Mouse (Mus musculus) layer of hippocampus, adult 8-10 months (tissue): ENCODE measurements at regions not wholly inside any gene's neighbourhood (a gene's known extent, or its start where the extent isn't known, plus 50 kb on each side); places are given as distances from the start of the nearest gene placed in this dataset.
A peak's percentile ranks its signal among the peaks of the same experiment; 100 is the strongest.
"Not testable (repeated sequence)": the region's sequence is repeated elsewhere in the genome, so short reads cannot be mapped to it uniquely, and the experiment has no call there.

Experiments used
- DNase-seq, 2 experiments: peaks; one replicate each; pipeline ENCODE4 v3.0.0; 2022; ENCODE audit warnings: low spot score in 2 of 2

- DNase-seq, result no peak
These were observed 50.7 kb downstream of the H2al2a start for GRCm38 (mm10) chr2:17946047-17946446.

GRCm38 (mm10) chr2:17945369-17945915 lies 51.3 kb downstream of the H2al2a start:
- no peak for DNase-seq

- DNase-seq, result no peak
These were observed 53.3 kb downstream of the H2al2a start for GRCm38 (mm10) chr2:17943506-17943905.

- no peak for DNase-seq
These were observed 54.0 kb downstream of the H2al2a start for GRCm38 (mm10) chr2:17942528-17943387.

DNA sequence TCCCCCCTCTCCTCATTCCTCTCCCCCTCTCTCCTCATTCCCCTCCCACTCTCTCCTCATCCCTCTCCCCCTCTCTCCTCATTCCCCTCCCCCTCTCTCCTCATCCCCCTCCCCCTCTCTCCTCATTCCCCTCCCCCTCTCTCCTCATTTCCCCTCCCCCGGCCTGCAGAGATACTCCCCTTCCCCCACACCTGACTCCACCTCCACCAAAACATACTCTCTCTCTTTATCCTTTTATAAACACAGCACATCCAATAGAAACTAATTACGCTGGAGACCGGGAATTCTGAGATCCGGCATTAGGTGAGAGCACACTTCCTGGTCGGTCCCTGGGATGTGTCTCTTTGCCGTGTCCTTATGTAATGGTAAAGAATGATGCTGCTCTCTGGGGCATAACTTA lies 54.8 kb downstream of the H2al2a start:
- DNase-seq, result no peak

GRCm38 (mm10) chr2:17939857-17940848 lies 56.6 kb downstream of the H2al2a start:
- DNase-seq, result not testable (repeated sequence)

GRCm38 (mm10) chr2:17939183-17939856 lies 57.4 kb downstream of the H2al2a start:
- no peak for DNase-seq

GRCm38 (mm10) chr2:17936527-17937139 lies 60.1 kb downstream of the H2al2a start:
- DNase-seq, result no peak

DNA sequence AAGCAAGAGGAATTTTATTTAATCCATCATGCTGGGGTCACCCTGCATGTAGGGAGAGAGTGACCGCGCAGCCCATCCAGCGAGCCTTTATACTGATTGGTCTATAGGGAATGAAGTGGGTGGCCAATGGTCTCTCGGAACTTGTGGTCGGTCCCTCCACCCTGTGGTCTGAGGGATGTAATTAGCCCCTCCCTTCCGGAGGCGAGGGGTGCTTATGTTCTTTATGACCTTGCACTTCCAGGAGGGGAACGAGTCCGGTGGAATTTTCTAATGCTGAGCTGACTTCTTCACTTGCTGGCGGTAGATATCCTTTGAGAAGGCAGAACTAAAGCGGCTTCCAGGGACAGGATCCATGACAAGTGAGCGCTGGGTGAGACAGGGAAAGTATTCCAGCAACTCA lies 60.8 kb downstream of the H2al2a start:
- DNase-seq, result no peak

DNA sequence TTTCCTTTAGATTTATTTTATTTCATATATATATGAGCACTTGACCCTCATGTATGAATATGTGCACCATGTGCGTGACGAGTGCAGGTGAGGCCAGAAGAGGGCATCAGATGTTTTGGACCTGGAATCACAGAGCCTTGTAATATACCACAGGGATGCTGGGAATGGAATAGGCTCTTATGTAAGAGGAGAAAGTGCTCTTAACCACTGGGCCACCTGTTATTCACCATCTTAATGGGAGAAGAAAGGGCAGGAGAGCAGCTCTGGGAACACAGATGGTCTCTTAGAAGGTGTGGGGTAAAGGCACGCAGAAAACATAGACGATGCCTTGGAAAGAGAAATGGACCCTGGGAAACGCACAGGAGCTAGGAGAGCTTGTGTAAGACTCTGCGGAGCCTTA lies 61.3 kb downstream of the H2al2a start:
- DNase-seq, result no peak

- DNase-seq, result no peak
These were observed 62.1 kb downstream of the H2al2a start for GRCm38 (mm10) chr2:17934610-17935009.

GRCm38 (mm10) chr2:17932932-17933790 lies 63.6 kb downstream of the H2al2a start:
- no peak for DNase-seq

DNA sequence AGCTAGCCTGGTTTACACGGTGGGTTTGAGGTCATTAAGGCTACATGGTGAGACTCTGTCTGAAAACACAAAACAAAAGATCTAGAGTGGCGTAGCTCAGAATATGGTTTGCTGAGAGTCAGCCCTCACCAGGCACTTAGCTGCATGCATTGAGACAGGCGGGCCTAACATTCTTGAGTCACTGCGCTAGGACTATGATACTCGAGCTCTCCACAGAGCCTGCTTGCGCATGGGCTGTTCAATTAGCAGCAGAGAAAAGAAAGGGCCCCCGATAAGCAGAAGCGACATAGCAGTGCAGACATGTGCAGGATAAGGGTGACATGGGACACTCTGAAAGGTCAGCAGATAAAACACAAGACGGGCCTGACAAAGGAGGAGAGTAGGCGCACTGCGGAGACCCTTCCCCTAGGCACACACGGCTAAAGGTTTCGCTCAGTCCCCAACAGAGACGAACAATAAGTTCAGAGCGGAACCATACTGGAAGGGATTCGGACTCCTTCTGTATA lies 64.3 kb downstream of the H2al2a start:
- DNase-seq, result peak in 1 of 2 experiments; percentile 7

- no peak for DNase-seq
These were observed 64.9 kb downstream of the H2al2a start for GRCm38 (mm10) chr2:17931881-17932280.

- DNase-seq, result no peak
These were observed 77.7 kb downstream of the H2al2a start for GRCm38 (mm10) chr2:17918861-17919648.

DNA sequence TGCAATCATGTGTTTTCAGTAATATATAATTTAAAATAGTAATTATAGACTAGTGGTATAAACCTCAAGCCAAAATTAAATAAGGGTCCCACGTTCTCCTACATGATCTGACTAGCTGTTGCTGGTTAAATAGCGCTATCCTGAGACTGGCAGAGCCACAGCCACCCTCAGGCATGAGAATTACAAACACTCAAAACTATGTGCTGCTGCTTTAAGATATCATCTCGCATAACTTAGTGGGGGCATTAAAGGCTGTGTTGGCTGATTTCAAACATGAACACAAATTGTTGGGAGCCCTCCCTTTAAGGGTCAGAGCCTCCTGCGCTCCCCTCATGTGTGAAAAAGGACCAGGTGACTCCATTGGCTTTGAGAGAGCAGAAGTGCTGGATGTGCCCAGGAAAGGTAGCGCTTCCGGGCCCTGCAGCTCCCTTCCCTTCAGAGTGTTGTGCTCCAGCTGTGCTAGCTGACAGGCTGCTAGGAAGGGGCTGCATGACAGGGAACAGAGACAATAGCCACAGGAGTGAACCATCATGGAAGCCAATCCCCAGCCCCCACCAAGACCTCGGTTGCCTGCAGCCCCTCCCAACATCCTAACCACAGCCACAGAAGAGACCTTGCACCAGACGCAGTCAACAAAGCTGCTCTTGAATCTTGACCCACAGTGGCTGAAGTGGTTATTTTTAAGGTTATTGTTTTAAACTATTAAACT lies 79.4 kb downstream of the H2al2a start:
- no peak for DNase-seq

- peak; percentile 12 to 21 for DNase-seq
These were observed 94.1 kb downstream of the H2al2a start for GRCm38 (mm10) chr2:17902616-17903015.

DNA sequence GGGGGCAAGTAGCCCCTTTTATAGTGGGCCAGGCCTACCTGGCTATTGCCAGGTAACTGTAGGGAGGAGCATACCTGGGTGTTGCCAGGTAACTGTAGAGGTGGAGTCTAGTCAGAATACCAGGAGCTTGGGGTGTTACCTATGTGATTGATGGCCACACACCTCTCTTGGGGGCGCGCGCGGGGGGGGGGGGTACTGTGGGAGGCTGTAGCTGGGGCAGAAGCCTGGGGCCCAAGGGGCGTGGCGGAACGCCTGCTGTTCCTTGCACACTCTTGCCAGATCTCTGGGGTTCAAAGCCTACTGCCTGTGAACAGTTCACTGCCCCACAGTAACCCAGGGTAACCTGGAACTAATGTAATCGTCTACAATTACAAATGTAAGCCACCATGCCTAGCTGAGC lies 96.6 kb downstream of the H2al2a start:
- no peak for DNase-seq
